Mouse (Mus musculus) brain, embryonic 14.5 days (tissue): ENCODE results near the gene Dao.

Experiments used
- CTCF ChIP-seq: fragments of 200-500 bp; IDR thresholded peaks from 2 replicates; pipeline ENCODE4 v1.5.1; 2012; ENCODE audit warnings: inconsistent platforms, mild to moderate bottlenecking, moderate library complexity, borderline replicate concordance; ENCODE audit not compliant: insufficient read depth, insufficient read length; ENCODE audit errors: extremely low read depth
- POLR2A ChIP-seq: fragments of 200-500 bp; IDR thresholded peaks from 2 replicates; pipeline ENCODE4 v1.6.1; 2012; ENCODE audit warnings: mild to moderate bottlenecking, inconsistent platforms, borderline replicate concordance; ENCODE audit not compliant: poor library complexity, insufficient read depth, insufficient read length, severe bottlenecking; ENCODE audit errors: extremely low read depth

- TF ChIP-seq CTCF (no peak), POLR2A (no peak)
Measured at GRCm38 (mm10) chr5:114024390-114024789, 20.9 kb downstream of the Dao start.
